ENCODE assay signal across 24 mouse cellular contexts in the genomic region with DNA sequence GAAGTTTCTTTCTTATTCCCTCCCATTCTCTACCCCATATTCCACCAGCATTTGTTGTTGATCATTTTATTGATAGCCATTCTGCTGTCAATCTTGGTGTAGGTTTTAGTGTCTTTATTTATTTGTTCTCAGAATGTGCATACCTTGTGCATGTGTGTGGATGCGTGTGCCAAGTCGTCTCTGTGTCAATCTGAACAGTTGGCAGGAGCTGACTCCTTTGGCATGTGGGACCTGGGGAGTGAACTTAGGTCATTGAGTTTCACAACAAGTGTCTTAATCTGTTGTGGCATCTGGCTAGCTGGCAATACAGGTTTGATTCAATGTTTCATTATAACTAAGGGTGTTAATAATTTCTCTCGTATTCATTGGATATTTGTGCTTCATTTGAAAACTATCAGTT.
DNase-seq lines count a peak whose midpoint lies in the region; ATAC-seq and TF ChIP-seq lines count a peak whose summit lies in the region.
"Had no signal": no experiment of that assay in that cellular context is flagged by ENCODE, and none has a peak within 500 bp of the region (broad histone marks: within the 10 kb centered on the region; RNA-seq: fewer than 3 reads in every experiment).

No protein-coding gene starts in this region.

- WGBS in liver, adult 2 months = 77% methylated on average over 3 of the region's 3 CpGs
- 82% methylated on average over 3 of the region's 3 CpGs for WGBS in liver, postnatal 0 days (ENCODE audit: insufficient replicate concordance)

- no peaks in the 10 kb centered on the region for H3K79me2 ChIP-seq in liver, adult 2 months (ENCODE audit: control insufficient read depth, insufficient read depth, low read length)

- no peak for TF ChIP-seq CTCF in liver, adult 2 months (IDR thresholded peaks at IDR 0.05; ENCODE audit: low read depth, low read length)
- TF ChIP-seq CTCF in liver, postnatal 0 days (IDR thresholded peaks at IDR 0.05; ENCODE audit: low read depth) = no peak

- H3K27ac ChIP-seq in liver, adult 2 months (replicated peaks; ENCODE audit: insufficient read depth, low read depth, low read length) = no peak overlapping the region
- H3K27ac ChIP-seq in liver, postnatal 0 days (ENCODE audit: low read depth) = no peak overlapping the region
- H3K27ac ChIP-seq: gastrocnemius, adult 2 months; heart, embryonic 15.5 days; hindbrain, embryonic 10.5 days; hindbrain, embryonic 13.5 days; intestine, embryonic 15.5 days had no signal

- H3K9me3 ChIP-seq in liver, postnatal 0 days (ENCODE audit: low read length) = no peaks in the 10 kb centered on the region
- H3K9me3 ChIP-seq: heart, embryonic 12.5 days; heart, embryonic 15.5 days; hindbrain, embryonic 10.5 days; hindbrain, embryonic 13.5 days; intestine, embryonic 15.5 days had no signal

- TF ChIP-seq POLR2A in liver, adult 2 months (IDR thresholded peaks at IDR 0.05; ENCODE audit: extremely low read depth, insufficient read depth, low read length) = no peak

- no peak for TF ChIP-seq EP300 in liver, postnatal 0 days (IDR thresholded peaks at IDR 0.05; ENCODE audit: low read depth)

- no peaks in the 10 kb centered on the region for H3K4me1 ChIP-seq in liver, adult 2 months (ENCODE audit: control insufficient read depth, insufficient read depth, low read length)
- H3K4me1 ChIP-seq in liver, postnatal 0 days (ENCODE audit: insufficient read depth) = no peaks in the 10 kb centered on the region
- H3K4me1 ChIP-seq: heart, embryonic 12.5 days; heart, embryonic 15.5 days; hindbrain, embryonic 10.5 days; hindbrain, embryonic 13.5 days; intestine, embryonic 15.5 days had no signal

- ATAC-seq in liver, postnatal 0 days = no peak
- ATAC-seq: activated CD4-positive, CD25-positive, alpha-beta regulatory T cell, adult 4 months; forebrain, embryonic 14.5 days; forebrain, postnatal 0 days; hindbrain, embryonic 16.5 days; intestine, embryonic 15.5 days had no signal

- H3K27me3 ChIP-seq in liver, adult 2 months (ENCODE audit: control insufficient read depth, insufficient read depth, low read length) = no peaks in the 10 kb centered on the region
- no peaks in the 10 kb centered on the region for H3K27me3 ChIP-seq in liver, postnatal 0 days (ENCODE audit: insufficient read depth, low read length)
- H3K27me3 ChIP-seq: heart, embryonic 12.5 days; heart, embryonic 15.5 days; hindbrain, embryonic 13.5 days; intestine, embryonic 15.5 days had no signal

- H3K4me2 ChIP-seq in liver, postnatal 0 days (ENCODE audit: low read depth, low read length) = no peak overlapping the region
- H3K4me2 ChIP-seq: heart, embryonic 12.5 days; heart, embryonic 15.5 days; hindbrain, embryonic 13.5 days; intestine, embryonic 15.5 days had no signal

- no peak overlapping the region for H3K4me3 ChIP-seq in liver, adult 2 months (ENCODE audit: insufficient read depth, low read depth, low read length)
- no peak overlapping the region for H3K4me3 ChIP-seq in liver, postnatal 0 days (ENCODE audit: low read depth, low read length)
- H3K4me3 ChIP-seq: gastrocnemius, adult 2 months; heart, embryonic 12.5 days; heart, embryonic 15.5 days; hindbrain, embryonic 10.5 days; hindbrain, embryonic 13.5 days; intestine, embryonic 15.5 days had no signal

- no peaks in the 10 kb centered on the region for H3K36me3 ChIP-seq in liver, adult 2 months (ENCODE audit: control insufficient read depth, insufficient read depth, low read length)
- H3K36me3 ChIP-seq in liver, postnatal 0 days (replicated peaks; ENCODE audit: insufficient read depth, low read length) = no peaks in the 10 kb centered on the region
- H3K36me3 ChIP-seq: heart, embryonic 12.5 days; heart, embryonic 15.5 days; hindbrain, embryonic 10.5 days; hindbrain, embryonic 13.5 days; intestine, embryonic 15.5 days had no signal

- H3K9ac ChIP-seq in liver, adult 2 months (ENCODE audit: low read depth, low read length) = no peak overlapping the region
- H3K9ac ChIP-seq in liver, postnatal 0 days (replicated peaks) = no peak overlapping the region
- H3K9ac ChIP-seq: forebrain, postnatal 0 days; heart, embryonic 12.5 days; heart, embryonic 15.5 days; hindbrain, embryonic 13.5 days; intestine, embryonic 15.5 days had no signal

- DNase-seq in adrenal gland, postnatal 10 days = peak; percentile 35
- DNase-seq in adrenal gland, adult 2 months = no peak
- peak; percentile 72 to 77 for DNase-seq in cerebellum, postnatal 10 days
- no peak for DNase-seq in cerebellum, postnatal 4 days (ENCODE audit: low spot score in 2 of 2)
- peak; percentile 3 for DNase-seq in liver, adult 2 months (ENCODE audit: extremely low read depth, low read depth, low spot score)
- no peak for DNase-seq in liver, postnatal 0 days
- DNase-seq: cerebellum, adult 11-12 months; cerebellum, adult 9-10 months; cerebellum, postnatal 36 days; gastrocnemius, adult 2 months; gastrocnemius, postnatal 14 days; heart, adult 18-20 months; heart, postnatal 10 days; heart, postnatal 36 days; kidney, adult 11 months had no signal

Comparison
In these comparisons a context has a peak if more than half of its experiments do, and no peak if none do; other contexts are left out.
1. DNase-seq: peak in adrenal gland, postnatal 10 days (single experiment), cerebellum, postnatal 10 days (2 of 2) and liver, adult 2 months (single experiment); none in adrenal gland, adult 2 months (single experiment), cerebellum, postnatal 4 days (0 of 2) and liver, postnatal 0 days (single experiment).